Mouse (Mus musculus) liver, adult 2 months (tissue): ENCODE results near the gene Aplp1. TPM values are rescaled to one million over a fixed set of nuclear protein-coding genes. Genes with fewer than 3 reads are reported as not detected.

Experiments used
- DNase-seq: peaks from one replicate; pipeline ENCODE4 v3.0.0-alpha.2; 2011; ENCODE audit warnings: low read depth, low spot score; ENCODE audit errors: extremely low read depth
- H3K27ac ChIP-seq: fragments of 200-500 bp; replicated peaks from 2 replicates; pipeline ENCODE4 v1.5.1; 2012; ENCODE audit warnings: low read depth, mild to moderate bottlenecking, control low read depth, inconsistent platforms, low read length; ENCODE audit not compliant: insufficient read depth
- H3K27me3 ChIP-seq: fragments of 200-500 bp; 2 replicates; pipeline ENCODE4 v1.6.1; 2012; ENCODE audit warnings: mild to moderate bottlenecking, moderate library complexity, low read length, inconsistent platforms; ENCODE audit not compliant: control insufficient read depth, insufficient read depth
- H3K36me3 ChIP-seq: fragments of 200-500 bp; 2 replicates; pipeline ENCODE4 v1.6.1; 2012; ENCODE audit warnings: low read length, inconsistent platforms; ENCODE audit not compliant: control insufficient read depth, insufficient read depth
- H3K4me1 ChIP-seq: fragments of 200-500 bp; 2 replicates; pipeline ENCODE4 v1.6.1; 2011; ENCODE audit warnings: low read length; ENCODE audit not compliant: control insufficient read depth, insufficient read depth
- H3K4me3 ChIP-seq: fragments of 200-500 bp; 2 replicates; pipeline ENCODE4 v1.5.1; 2011; ENCODE audit warnings: low read depth, mild to moderate bottlenecking, control low read depth, low read length, moderate library complexity; ENCODE audit not compliant: insufficient read depth
- H3K79me2 ChIP-seq: fragments of 200-500 bp; 2 replicates; pipeline ENCODE4 v1.6.1; 2012; ENCODE audit warnings: inconsistent platforms, mild to moderate bottlenecking, low read length, moderate library complexity; ENCODE audit not compliant: control insufficient read depth, insufficient read depth
- H3K9ac ChIP-seq: fragments of 200-500 bp; 2 replicates; pipeline ENCODE4 v1.6.1; 2012; ENCODE audit warnings: low read depth, mild to moderate bottlenecking, control low read depth, inconsistent platforms, low read length
- CTCF ChIP-seq: fragments of 200-500 bp; IDR thresholded peaks from 2 replicates; pipeline ENCODE4 v1.5.1; 2011; ENCODE audit warnings: low read depth, low read length, control low read depth
- POLR2A ChIP-seq: fragments of 200-500 bp; IDR thresholded peaks from 2 replicates; pipeline ENCODE4 v1.6.1; 2011; ENCODE audit warnings: low read length, control low read depth; ENCODE audit not compliant: insufficient read depth; ENCODE audit errors: extremely low read depth
- WGBS: fragments of 180-500 bp; shearing (Covaris S2); methylation state at CpG from one replicate; pipeline ENCODE4 v1.1.7; 2018; 5-methylcytosine and 5-hydroxymethylcytosine counted together
- polyA plus RNA-seq: library from polyadenylated mRNA; depleted of rRNA; stranded (reverse); fragments of >200 nt; gene quantifications from 2 replicates; pipeline ENCODE4 v1.2.3, GENCODE M21; 2012; rRNA removed
- total RNA-seq: library from RNA; depleted of rRNA; stranded (reverse); fragments of >200 nt; gene quantifications from 2 replicates; pipeline ENCODE4 v1.2.3, GENCODE M21; 2014; rRNA removed

Gene Aplp1
- total and polyA plus RNA-seq, 2 experiments, result 0.18 to 0.70 TPM

DNA sequence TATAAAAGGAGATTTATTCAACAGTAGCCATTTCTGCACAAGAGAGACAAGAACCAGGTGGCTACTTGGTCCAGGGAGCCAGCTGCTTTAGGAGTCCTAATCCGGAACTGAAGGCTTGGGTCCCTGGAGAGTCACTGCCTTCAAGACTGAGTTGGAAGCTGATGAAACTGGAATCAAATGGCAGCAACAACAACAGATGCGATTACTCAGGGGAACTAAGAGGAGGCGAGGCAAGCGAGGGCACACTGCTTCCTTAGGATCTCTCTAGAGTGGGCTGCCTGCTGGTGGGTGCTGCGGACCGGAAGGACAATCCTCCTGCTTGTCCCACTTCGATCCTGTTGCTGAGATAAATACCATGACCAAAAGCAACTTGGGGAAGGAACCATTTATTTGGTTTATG is 45.7 kb downstream of the Aplp1 start:
- Histone ChIP-seq H3K4me3 (no peak overlapping the region), H3K27ac (no peak overlapping the region), H3K36me3 (no peaks in the 10 kb centered on the region), H3K27me3 (no peaks in the 10 kb centered on the region), H3K79me2 (no peaks in the 10 kb centered on the region), H3K4me1 (no peaks in the 10 kb centered on the region), H3K9ac (no peak overlapping the region)
- no peak for TF ChIP-seq POLR2A
- TF ChIP-seq CTCF, result no peak
- no peak for DNase-seq
- WGBS, result 71% methylated on average over 7 of the region's 7 CpGs

DNA sequence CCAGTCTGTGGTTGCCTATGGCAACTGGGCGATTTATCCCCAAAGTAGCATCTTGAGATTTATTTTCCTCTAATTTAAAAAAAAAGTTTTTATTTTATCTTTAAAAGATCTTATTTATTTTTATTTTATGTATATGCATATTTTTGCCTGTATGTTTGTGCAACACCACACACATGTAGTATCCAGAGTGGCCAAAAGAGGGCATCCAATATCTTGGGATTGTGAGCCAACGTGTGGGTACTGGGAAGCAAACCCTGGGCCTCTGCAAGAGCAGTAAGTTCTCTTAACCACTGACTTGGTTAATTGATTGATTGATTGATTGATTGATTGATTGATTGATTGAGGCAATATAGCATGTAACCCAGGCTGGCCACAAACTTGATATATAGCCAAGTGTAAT is 50.5 kb downstream of the Aplp1 start:
- no peaks in the 10 kb centered on the region for H3K79me2 ChIP-seq
- 50% methylated on average over 2 of the region's 2 CpGs for WGBS
- no peaks in the 10 kb centered on the region for H3K36me3 ChIP-seq
- TF ChIP-seq POLR2A (no peak), CTCF (peak; percentile 29; the same call in 1 of the 2 replicates)
- no peak overlapping the region for H3K27ac ChIP-seq
- no peaks in the 10 kb centered on the region for H3K27me3 ChIP-seq
- no peak for DNase-seq
- H3K9ac ChIP-seq, result no peak overlapping the region
- no peaks in the 10 kb centered on the region for H3K4me1 ChIP-seq
- H3K4me3 ChIP-seq, result no peak overlapping the region

DNA sequence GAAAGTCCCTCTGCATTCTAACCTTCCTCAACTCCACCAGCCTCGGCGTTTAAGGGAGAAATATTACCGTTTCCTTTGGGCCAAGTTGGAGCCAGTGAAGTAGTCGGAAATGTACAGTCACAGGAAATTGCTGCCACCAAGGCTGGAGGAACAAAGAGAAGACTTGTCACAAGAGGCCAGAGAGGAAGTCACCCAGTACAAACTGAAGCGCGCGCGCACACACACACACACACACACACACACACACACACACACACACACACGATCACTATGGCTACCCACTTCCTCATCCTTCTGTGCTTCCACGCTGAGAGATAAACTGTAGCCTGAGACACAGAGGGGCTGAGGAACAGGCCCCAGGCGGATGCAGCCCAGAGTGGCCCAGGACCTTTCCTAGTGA is 51.0 kb downstream of the Aplp1 start:
- Histone ChIP-seq H3K36me3 (no peaks in the 10 kb centered on the region), H3K9ac (no peak overlapping the region), H3K4me1 (no peaks in the 10 kb centered on the region), H3K79me2 (no peaks in the 10 kb centered on the region), H3K4me3 (no peak overlapping the region), H3K27ac (no peak overlapping the region; the same call in 1 of the 2 replicates), H3K27me3 (no peaks in the 10 kb centered on the region)
- TF ChIP-seq POLR2A, result no peak
- no peak for TF ChIP-seq CTCF
- peak; percentile 45 for DNase-seq
- WGBS, result 62% methylated on average over 11 of the region's 11 CpGs

DNA sequence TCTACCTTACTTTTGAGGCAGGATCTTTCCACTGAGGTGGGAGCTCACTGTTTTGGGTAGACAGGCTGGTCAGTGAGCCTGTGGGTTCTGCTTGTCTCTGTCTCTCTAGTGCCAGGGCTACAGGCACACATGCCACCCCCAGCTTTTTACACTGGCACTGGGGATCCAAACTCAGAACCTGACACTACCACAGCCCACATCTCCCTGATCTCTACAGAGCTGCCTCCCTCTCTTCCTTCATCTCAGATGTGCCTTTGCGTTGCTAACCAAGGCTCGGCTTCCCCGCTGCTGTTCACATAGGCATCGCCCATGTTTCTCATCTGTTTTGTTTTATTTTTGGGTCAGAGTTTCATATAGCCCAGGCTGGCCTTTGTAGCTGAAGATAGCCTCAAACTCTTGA is 51.7 kb downstream of the Aplp1 start:
- H3K4me1 ChIP-seq, result no peaks in the 10 kb centered on the region
- TF ChIP-seq POLR2A, result no peak
- no peak for TF ChIP-seq CTCF
- H3K27me3 ChIP-seq, result no peaks in the 10 kb centered on the region
- no peak overlapping the region for H3K4me3 ChIP-seq
- DNase-seq, result no peak
- 81% methylated on average over 4 of the region's 4 CpGs for WGBS
- H3K9ac ChIP-seq, result no peak overlapping the region
- H3K27ac ChIP-seq, result peak overlapping the region; percentile 31
- no peaks in the 10 kb centered on the region for H3K79me2 ChIP-seq
- H3K36me3 ChIP-seq, result no peaks in the 10 kb centered on the region

DNA sequence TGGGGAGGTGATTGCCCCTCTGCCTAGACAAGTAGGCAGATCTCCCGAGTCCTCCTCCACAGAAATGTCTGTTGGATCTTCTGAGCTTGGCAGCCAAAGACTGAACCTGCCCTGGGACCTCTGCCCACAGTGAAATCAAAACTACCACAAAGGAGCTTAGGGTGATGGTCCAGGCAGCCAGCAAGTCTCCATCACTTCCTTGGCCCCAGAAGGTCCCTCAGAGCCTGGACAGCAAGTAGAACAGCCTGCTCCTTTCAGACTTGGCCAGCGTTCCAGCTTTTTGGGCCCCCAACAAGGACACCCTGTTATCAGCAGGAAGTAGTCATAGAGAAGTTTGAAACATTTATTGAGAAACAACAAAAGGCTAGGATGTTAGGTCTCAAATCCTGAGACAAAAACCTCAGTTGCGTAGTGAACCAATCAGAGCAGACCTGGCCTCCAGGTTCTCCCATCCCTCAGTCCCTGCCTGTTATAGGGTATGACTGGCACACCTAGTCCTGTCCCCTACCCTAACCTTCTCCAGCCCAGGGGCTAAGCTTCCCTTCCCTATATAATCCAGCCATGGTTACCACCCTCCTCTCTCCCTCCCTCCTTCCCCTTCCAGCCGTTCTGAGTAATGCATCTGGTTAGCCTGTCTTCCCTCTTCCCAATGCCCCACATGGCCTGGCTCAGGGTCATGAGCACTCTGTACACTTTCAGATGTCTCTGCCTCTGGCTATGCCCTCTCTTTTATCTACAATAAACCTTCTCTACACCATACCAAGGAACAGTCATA is 52.4 kb downstream of the Aplp1 start:
- no peak for DNase-seq
- no peak overlapping the region for H3K4me3 ChIP-seq
- no peak overlapping the region for H3K9ac ChIP-seq
- H3K36me3 ChIP-seq, result no peaks in the 10 kb centered on the region
- no peaks in the 10 kb centered on the region for H3K79me2 ChIP-seq
- WGBS, result 63% methylated on average over 4 of the region's 4 CpGs
- TF ChIP-seq CTCF (no peak), POLR2A (no peak)
- H3K27ac ChIP-seq, result no peak overlapping the region; the same call in 1 of the 2 replicates
- H3K27me3 ChIP-seq, result no peaks in the 10 kb centered on the region
- H3K4me1 ChIP-seq, result no peaks in the 10 kb centered on the region

Other genes starting within 250 kb of the Aplp1 start
Only the 30 nearest of the 34 such genes appear.
- 32.3 and 32.5 TPM in 2 replicates for gene Tbcb, start 213.3 kb downstream of the Aplp1 start, total RNA-seq
- gene Tbcb, start 213.3 kb downstream of the Aplp1 start, polyA plus RNA-seq, result 21.5 and 22.1 TPM in 2 replicates
- gene Ovol3, start 209.8 kb downstream of the Aplp1 start, total RNA-seq, result not detected in 2 replicates
- gene Ovol3, start 209.8 kb downstream of the Aplp1 start, polyA plus RNA-seq, result 0.94 and 1.0 TPM in 2 replicates
- not detected in 2 replicates for gene Thap8, start 165.4 kb downstream of the Aplp1 start, total RNA-seq
- not detected in 2 replicates for gene Thap8, start 165.4 kb downstream of the Aplp1 start, polyA plus RNA-seq
- gene Wdr62, start 165.1 kb downstream of the Aplp1 start, total RNA-seq, result 0.55 and 0.81 TPM in 2 replicates
- 4.8 and 5.9 TPM in 2 replicates for gene Wdr62, start 165.1 kb downstream of the Aplp1 start, polyA plus RNA-seq
- 0.18 and 0.54 TPM in 2 replicates for gene Clip3, start 153.8 kb downstream of the Aplp1 start, total RNA-seq
- gene Clip3, start 153.8 kb downstream of the Aplp1 start, polyA plus RNA-seq, result 0.24 and 0.80 TPM in 2 replicates
- 15.0 and 16.8 TPM in 2 replicates for gene Alkbh6, start 136.8 kb downstream of the Aplp1 start, total RNA-seq
- 38.7 and 51.4 TPM in 2 replicates for gene Alkbh6, start 136.8 kb downstream of the Aplp1 start, polyA plus RNA-seq
- gene Syne4, start 130.7 kb downstream of the Aplp1 start, total RNA-seq, result 1.7 and 3.5 TPM in 2 replicates
- 2.2 and 4.9 TPM in 2 replicates for gene Syne4, start 130.7 kb downstream of the Aplp1 start, polyA plus RNA-seq
- gene E130208F15Rik, start 123.8 kb downstream of the Aplp1 start, total RNA-seq, result 0.18 and 0.34 TPM in 2 replicates
- 0.06 and 0.39 TPM in 2 replicates for gene E130208F15Rik, start 123.8 kb downstream of the Aplp1 start, polyA plus RNA-seq
- gene Sdhaf1, start 121.6 kb downstream of the Aplp1 start, total RNA-seq, result 4.0 and 4.4 TPM in 2 replicates
- 15.8 and 16.2 TPM in 2 replicates for gene Sdhaf1, start 121.6 kb downstream of the Aplp1 start, polyA plus RNA-seq
- gene Lrfn3, start 82.8 kb downstream of the Aplp1 start, total RNA-seq, result 0.74 and 1.7 TPM in 2 replicates
- gene Lrfn3, start 82.8 kb downstream of the Aplp1 start, polyA plus RNA-seq, result 12.9 and 22.2 TPM in 2 replicates
- gene Tyrobp, start 31.8 kb downstream of the Aplp1 start, total RNA-seq, result 46.1 and 57.6 TPM in 2 replicates
- 48.1 and 86.4 TPM in 2 replicates for gene Tyrobp, start 31.8 kb downstream of the Aplp1 start, polyA plus RNA-seq
- gene Hcst, start 25.7 kb downstream of the Aplp1 start, total RNA-seq, result 1.9 and 2.1 TPM in 2 replicates
- gene Hcst, start 25.7 kb downstream of the Aplp1 start, polyA plus RNA-seq, result 3.3 and 5.0 TPM in 2 replicates
- gene Nfkbid, start 23.8 kb downstream of the Aplp1 start, total RNA-seq, result 0.55 and 1.0 TPM in 2 replicates
- 0.52 and 0.92 TPM in 2 replicates for gene Nfkbid, start 23.8 kb downstream of the Aplp1 start, polyA plus RNA-seq
- not detected in 2 replicates for gene Kirrel2, start 12.2 kb upstream of the Aplp1 start, total RNA-seq
- not detected in 2 replicates for gene Kirrel2, start 12.2 kb upstream of the Aplp1 start, polyA plus RNA-seq
- gene Nphs1, start 12.8 kb upstream of the Aplp1 start, total RNA-seq, result under 0.01 TPM in 1 of 2 replicates, not detected in the other
- gene Nphs1, start 12.8 kb upstream of the Aplp1 start, polyA plus RNA-seq, result not detected in 2 replicates
- 220 and 232 TPM in 2 replicates for gene Prodh2, start 48.1 kb upstream of the Aplp1 start, total RNA-seq
- gene Prodh2, start 48.1 kb upstream of the Aplp1 start, polyA plus RNA-seq, result 416 and 432 TPM in 2 replicates
- 0.07 and 0.37 TPM in 2 replicates for gene Arhgap33, start 89.5 kb upstream of the Aplp1 start, total RNA-seq
- gene Arhgap33, start 89.5 kb upstream of the Aplp1 start, polyA plus RNA-seq, result 0.72 and 1.2 TPM in 2 replicates
- gene Hspb6, start 106.6 kb upstream of the Aplp1 start, total RNA-seq, result 2.2 and 2.5 TPM in 2 replicates
- 22.5 and 29.2 TPM in 2 replicates for gene Hspb6, start 106.6 kb upstream of the Aplp1 start, polyA plus RNA-seq
- 1.6 and 2.3 TPM in 2 replicates for gene Proser3, start 106.8 kb upstream of the Aplp1 start, total RNA-seq
- 3.2 and 4.5 TPM in 2 replicates for gene Proser3, start 106.8 kb upstream of the Aplp1 start, polyA plus RNA-seq
- 2.7 and 4.0 TPM in 2 replicates for gene Lin37, start 114.3 kb upstream of the Aplp1 start, total RNA-seq
- gene Lin37, start 114.3 kb upstream of the Aplp1 start, polyA plus RNA-seq, result 18.8 and 22.4 TPM in 2 replicates
- 12.4 and 16.2 TPM in 2 replicates for gene U2af1l4, start 117.8 kb upstream of the Aplp1 start, total RNA-seq
- gene U2af1l4, start 117.8 kb upstream of the Aplp1 start, polyA plus RNA-seq, result 31.3 and 34.6 TPM in 2 replicates
- 1.9 and 2.8 TPM in 2 replicates for gene Gm49396, start 117.8 kb upstream of the Aplp1 start, total RNA-seq
- gene Gm49396, start 117.8 kb upstream of the Aplp1 start, polyA plus RNA-seq, result 0.70 and 0.91 TPM in 2 replicates
- 34.9 and 38.0 TPM in 2 replicates for gene Psenen, start 118.1 kb upstream of the Aplp1 start, total RNA-seq
- gene Psenen, start 118.1 kb upstream of the Aplp1 start, polyA plus RNA-seq, result 126 and 149 TPM in 2 replicates
- gene Igflr1, start 119.9 kb upstream of the Aplp1 start, total RNA-seq, result 0.55 TPM in 1 of 2 replicates, not detected in the other
- gene Igflr1, start 119.9 kb upstream of the Aplp1 start, polyA plus RNA-seq, result 2.3 and 4.2 TPM in 2 replicates
- 3.4 and 5.0 TPM in 2 replicates for gene Kmt2b, start 143.2 kb upstream of the Aplp1 start, total RNA-seq
- gene Kmt2b, start 143.2 kb upstream of the Aplp1 start, polyA plus RNA-seq, result 12.1 and 19.2 TPM in 2 replicates
- 0.18 and 0.87 TPM in 2 replicates for gene Zbtb32, start 153.4 kb upstream of the Aplp1 start, total RNA-seq
- 0.58 and 0.61 TPM in 2 replicates for gene Zbtb32, start 153.4 kb upstream of the Aplp1 start, polyA plus RNA-seq
- gene Upk1a, start 167.3 kb upstream of the Aplp1 start, total RNA-seq, result not detected in 2 replicates
- 0.23 and 0.54 TPM in 2 replicates for gene Upk1a, start 167.3 kb upstream of the Aplp1 start, polyA plus RNA-seq
- 640 and 781 TPM in 2 replicates for gene Cox6b1, start 180.6 kb upstream of the Aplp1 start, total RNA-seq
- 399 and 416 TPM in 2 replicates for gene Cox6b1, start 180.6 kb upstream of the Aplp1 start, polyA plus RNA-seq
- 0.18 TPM in 1 of 2 replicates, not detected in the other for gene Etv2, start 190.3 kb upstream of the Aplp1 start, total RNA-seq
- gene Etv2, start 190.3 kb upstream of the Aplp1 start, polyA plus RNA-seq, result not detected in 2 replicates
- gene Rbm42, start 204.8 kb upstream of the Aplp1 start, total RNA-seq, result 17.1 and 20.7 TPM in 2 replicates
- 35.8 and 36.7 TPM in 2 replicates for gene Rbm42, start 204.8 kb upstream of the Aplp1 start, polyA plus RNA-seq